Mouse (Mus musculus) thymus, adult 2 months (tissue): ENCODE results near the gene Cacng4. TPM values are rescaled to one million over a fixed set of nuclear protein-coding genes. Genes with fewer than 3 reads are reported as not detected.

Source experiments
- DNase-seq: peaks from one replicate; pipeline ENCODE4 v3.0.0; 2021
- H3K27ac ChIP-seq: fragments of 200-500 bp; 2 replicates; pipeline ENCODE4 v1.5.1; 2012; ENCODE audit warnings: low read length, control low read depth; ENCODE audit not compliant: control insufficient read depth, insufficient read depth
- H3K27me3 ChIP-seq: fragments of 200-500 bp; 2 replicates; pipeline ENCODE4 v1.6.1; 2012; ENCODE audit warnings: mild to moderate bottlenecking, low read length, moderate library complexity, mixed read lengths; ENCODE audit not compliant: control insufficient read depth, insufficient read depth
- H3K36me3 ChIP-seq: fragments of 200-500 bp; 2 replicates; pipeline ENCODE4 v1.6.1; 2012; ENCODE audit warnings: mild to moderate bottlenecking, low read length, moderate library complexity; ENCODE audit not compliant: control insufficient read depth, insufficient read depth
- H3K4me1 ChIP-seq: fragments of 200-500 bp; replicated peaks from 2 replicates; pipeline ENCODE4 v1.6.1; 2012; ENCODE audit warnings: low read length; ENCODE audit not compliant: control insufficient read depth, insufficient read depth
- H3K4me3 ChIP-seq: fragments of 200-500 bp; 2 replicates; pipeline ENCODE4 v1.5.1; 2012; ENCODE audit warnings: mild to moderate bottlenecking, low read length, control low read depth, moderate library complexity; ENCODE audit not compliant: control insufficient read depth, insufficient read depth
- CTCF ChIP-seq: fragments of 200-500 bp; IDR thresholded peaks from 2 replicates; pipeline ENCODE4 v1.5.1; 2012; ENCODE audit warnings: mild to moderate bottlenecking, control low read depth, low read length, moderate library complexity, borderline replicate concordance; ENCODE audit not compliant: control insufficient read depth, poor library complexity, insufficient read depth; ENCODE audit errors: extremely low read depth
- POLR2A ChIP-seq: fragments of 200-500 bp; IDR thresholded peaks from 2 replicates; pipeline ENCODE4 v1.6.1; 2012; ENCODE audit warnings: mild to moderate bottlenecking, low read length, control low read depth, moderate library complexity; ENCODE audit not compliant: control insufficient read depth, poor library complexity, insufficient read depth; ENCODE audit errors: extremely low read depth
- WGBS: fragments of 180-500 bp; shearing (Covaris S2); methylation state at CpG from one replicate; pipeline ENCODE4 v1.1.7; 2018; 5-methylcytosine and 5-hydroxymethylcytosine counted together
- polyA plus RNA-seq: library from polyadenylated mRNA; depleted of rRNA; stranded (reverse); fragments of >200 nt; gene quantifications from 2 replicates; pipeline ENCODE4 v1.2.3, GENCODE M21; 2012; rRNA removed

Gene Cacng4
- polyA plus RNA-seq, 1 experiment = 4.8 TPM

DNA sequence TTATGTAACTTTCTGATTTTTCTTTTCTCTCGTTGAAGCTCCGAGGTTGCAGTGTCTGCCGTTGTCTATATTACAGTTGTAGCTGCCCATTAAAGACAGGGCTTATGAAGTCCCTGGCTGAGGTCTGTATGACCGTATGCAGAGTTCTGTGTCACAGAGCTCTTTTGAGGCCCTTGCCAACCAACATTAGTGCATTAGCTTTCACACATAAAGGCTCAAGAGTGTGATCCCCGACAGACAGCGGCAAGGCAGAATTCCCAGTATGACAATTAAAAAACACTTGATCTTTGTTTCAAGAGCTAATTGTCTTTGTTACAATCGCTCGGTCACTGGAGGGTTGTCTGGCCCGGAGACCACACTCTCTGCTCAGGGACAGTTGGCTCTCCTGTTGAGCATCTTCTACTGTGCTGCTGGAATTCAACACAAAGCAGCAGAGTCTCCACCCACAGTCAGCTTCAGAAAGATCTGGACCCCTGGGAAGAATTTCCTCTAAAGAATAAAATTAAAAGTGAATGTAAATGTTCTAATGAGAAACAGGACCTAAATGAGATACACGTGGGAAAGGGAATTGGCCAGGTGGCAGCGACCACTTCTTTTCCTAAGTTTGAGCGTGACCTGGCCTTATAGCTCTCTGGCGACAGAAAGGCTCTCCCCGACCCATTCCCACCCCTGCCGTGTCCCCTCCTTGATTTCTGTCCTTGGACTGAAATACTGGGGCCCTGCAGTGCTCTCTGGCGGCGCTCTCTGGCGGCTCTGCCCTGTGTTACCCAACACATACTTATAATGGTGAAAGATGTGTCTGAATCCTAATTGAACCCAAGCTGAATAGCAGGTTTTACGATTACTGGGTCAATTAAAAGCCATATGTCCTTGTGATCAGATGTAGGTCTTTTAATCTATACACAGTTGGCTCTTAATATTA is 110.6 kb downstream of the Cacng4 start:
- Histone ChIP-seq H3K4me1 (no peaks in the 10 kb centered on the region), H3K27me3 (no peaks in the 10 kb centered on the region), H3K4me3 (no peak overlapping the region), H3K27ac (no peak overlapping the region), H3K36me3 (peaks cover 54% of the 10 kb centered on the region)
- TF ChIP-seq CTCF (no peak), POLR2A (no peak)
- DNase-seq = no peak
- WGBS = 95% methylated on average over 19 of the region's 19 CpGs

DNA sequence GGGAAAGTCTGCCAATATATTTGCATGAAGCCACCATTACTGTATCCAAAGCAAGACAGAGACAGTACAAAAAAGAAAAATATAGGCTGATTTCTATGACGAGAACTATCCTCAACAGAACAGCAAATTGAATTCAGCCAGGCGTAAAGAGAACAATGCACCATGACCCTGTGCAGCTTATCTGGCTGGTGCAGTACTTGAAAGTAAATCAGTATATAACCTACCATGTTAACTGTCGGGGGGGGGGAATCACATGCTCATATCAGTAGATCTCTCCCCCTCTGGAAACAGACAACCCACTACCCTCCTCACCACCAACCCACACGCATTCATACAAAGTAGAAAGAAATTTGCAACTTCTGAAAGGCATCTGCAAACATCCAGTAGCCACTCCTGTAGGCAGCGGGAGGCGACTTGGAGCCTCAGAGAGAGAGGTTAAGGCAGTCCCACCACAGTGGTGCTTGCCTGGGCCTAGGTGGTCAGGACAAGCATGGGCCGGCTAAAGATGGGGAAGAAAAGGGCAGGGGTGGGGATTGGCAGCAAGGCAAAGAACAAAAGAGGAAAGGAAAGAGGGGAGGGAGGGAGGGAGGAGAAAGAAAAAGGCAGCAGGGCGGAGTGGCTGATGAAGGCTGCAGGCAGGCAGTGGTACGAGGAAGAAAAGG is 111.5 kb downstream of the Cacng4 start:
- TF ChIP-seq CTCF = no peak
- no peak for TF ChIP-seq POLR2A
- 85% methylated on average over 9 of the region's 9 CpGs for WGBS
- H3K4me3 ChIP-seq = no peak overlapping the region
- no peak for DNase-seq
- H3K4me1 ChIP-seq = no peaks in the 10 kb centered on the region
- H3K27ac ChIP-seq = no peak overlapping the region
- H3K27me3 ChIP-seq = no peaks in the 10 kb centered on the region
- H3K36me3 ChIP-seq = peaks cover 45% of the 10 kb centered on the region

Other genes starting within 250 kb of the Cacng4 start
- gene Helz, start 246.6 kb downstream of the Cacng4 start, polyA plus RNA-seq = 66.9 and 82.2 TPM in 2 replicates
- 0.18 and 0.33 TPM in 2 replicates for gene Cacng1, start 78.0 kb downstream of the Cacng4 start, polyA plus RNA-seq
- 0.04 and 0.05 TPM in 2 replicates for gene Cacng5, start 120.5 kb upstream of the Cacng4 start, polyA plus RNA-seq